Mouse (Mus musculus): ENCODE measurements at regions not wholly inside any gene's neighbourhood (a gene's known extent, or its start where the extent isn't known, plus 50 kb on each side); places are given as distances from the start of the nearest gene placed in this dataset.
A peak's percentile ranks its signal among the peaks of the same experiment; 100 is the strongest.

GRCm38 (mm10) chr6:100176914-100177560, 110.2 kb downstream of the Rybp start:
- no peak for DNase-seq (ENCODE audit: low read depth, low spot score)

GRCm38 (mm10) chr6:100170711-100171348, 116.5 kb downstream of the Rybp start:
- no peak for DNase-seq (ENCODE audit: low read depth, low spot score)

- DNase-seq (ENCODE audit: low read depth, low spot score) = no peak
Observed at GRCm38 (mm10) chr6:100167321-100167720, 120.0 kb downstream of the Rybp start.

GRCm38 (mm10) chr6:100165746-100166145, 121.5 kb downstream of the Rybp start:
- DNase-seq (ENCODE audit: low read depth, low spot score) = no peak

- DNase-seq (ENCODE audit: low read depth, low spot score) = no peak
Observed at GRCm38 (mm10) chr6:100164162-100164561, 123.1 kb downstream of the Rybp start.

GRCm38 (mm10) chr6:100163814-100164130, 123.5 kb downstream of the Rybp start:
- no peak for DNase-seq (ENCODE audit: low read depth, low spot score)

GRCm38 (mm10) chr6:100162961-100163813, 124.1 kb downstream of the Rybp start:
- DNase-seq (ENCODE audit: low read depth, low spot score) = peak; percentile 50

GRCm38 (mm10) chr6:100160670-100161069, 126.6 kb downstream of the Rybp start:
- no peak for DNase-seq (ENCODE audit: low read depth, low spot score)

GRCm38 (mm10) chr6:100159817-100160216, 127.5 kb downstream of the Rybp start:
- DNase-seq (ENCODE audit: low read depth, low spot score) = no peak

- no peak for DNase-seq (ENCODE audit: low read depth, low spot score)
Observed at GRCm38 (mm10) chr6:100159246-100159645, 128.0 kb downstream of the Rybp start.

GRCm38 (mm10) chr6:100157288-100157687, 130.0 kb downstream of the Rybp start:
- no peak for DNase-seq (ENCODE audit: low read depth, low spot score)

GRCm38 (mm10) chr6:100156163-100156562, 131.1 kb downstream of the Rybp start:
- DNase-seq (ENCODE audit: low read depth, low spot score) = no peak

- DNase-seq (ENCODE audit: low read depth, low spot score) = no peak
Observed at GRCm38 (mm10) chr6:100155676-100156075, 131.6 kb downstream of the Rybp start.

GRCm38 (mm10) chr6:100151447-100151846, 135.8 kb downstream of the Rybp start:
- no peak for DNase-seq (ENCODE audit: low read depth, low spot score)

- DNase-seq (ENCODE audit: low read depth, low spot score) = no peak
Observed at GRCm38 (mm10) chr6:100150703-100151208, 136.5 kb downstream of the Rybp start.

- DNase-seq (ENCODE audit: low read depth, low spot score) = no peak
Observed at GRCm38 (mm10) chr6:100149458-100149852, 137.8 kb downstream of the Rybp start.

GRCm38 (mm10) chr6:100148751-100149457, 138.4 kb downstream of the Rybp start:
- DNase-seq (ENCODE audit: low read depth, low spot score) = no peak

GRCm38 (mm10) chr6:100146360-100146935, 140.8 kb downstream of the Rybp start:
- no peak for DNase-seq (ENCODE audit: low read depth, low spot score)

- DNase-seq (ENCODE audit: low read depth, low spot score) = no peak
Observed at GRCm38 (mm10) chr6:100145869-100146268, 141.4 kb downstream of the Rybp start.

GRCm38 (mm10) chr6:100144544-100145287, 142.6 kb downstream of the Rybp start:
- no peak for DNase-seq (ENCODE audit: low read depth, low spot score)

Data from retina, adult 2 months (tissue).